Mouse (Mus musculus) hindbrain, embryonic 16.5 days (tissue): ENCODE results near the gene Pcbd2. TPM values are rescaled to one million over a fixed set of nuclear protein-coding genes. Genes with fewer than 3 reads are reported as not detected.
"Not testable (repeated sequence)": the region's sequence is repeated elsewhere in the genome, so short reads cannot be mapped to it uniquely, and the experiment has no call there.

ENCODE experiments used
- ATAC-seq: fragments of 200-750 bp; cut with Nextera tagmentation; 2 replicates; pipeline ENCODE4 v1.8.0; 2017; ENCODE audit warnings: moderate TSS enrichment, moderate library complexity
- H3K27ac ChIP-seq: fragments of 300-500 bp; sonication (generic); 2 replicates; pipeline ENCODE4 v1.5.1; 2014; ENCODE audit warnings: low read depth, mild to moderate bottlenecking, control low read depth, low read length, moderate library complexity
- H3K27me3 ChIP-seq: fragments of 300-500 bp; sonication (generic); replicated peaks from 2 replicates; pipeline ENCODE4 v1.6.1; 2014; ENCODE audit warnings: low read length; ENCODE audit not compliant: control insufficient read depth, insufficient read depth
- H3K36me3 ChIP-seq: fragments of 300-500 bp; sonication (generic); 2 replicates; pipeline ENCODE4 v1.6.1; 2014; ENCODE audit warnings: mild to moderate bottlenecking, low read length, moderate library complexity, mixed read lengths; ENCODE audit not compliant: control insufficient read depth, insufficient read depth
- H3K4me1 ChIP-seq: fragments of 300-500 bp; sonication (generic); 2 replicates; pipeline ENCODE4 v1.6.1; 2014; ENCODE audit warnings: low read depth, low read length; ENCODE audit not compliant: control insufficient read depth, insufficient read depth
- H3K4me2 ChIP-seq: fragments of 300-500 bp; sonication (generic); 2 replicates; pipeline ENCODE4 v1.6.1; 2014; ENCODE audit warnings: mild to moderate bottlenecking, low read length, control low read depth, moderate library complexity
- H3K4me3 ChIP-seq: fragments of 300-500 bp; sonication (generic); 2 replicates; pipeline ENCODE4 v1.5.1; 2014; ENCODE audit warnings: mild to moderate bottlenecking, low read length, control low read depth, moderate library complexity
- H3K9ac ChIP-seq: fragments of 300-500 bp; sonication (generic); 2 replicates; pipeline ENCODE4 v1.6.1; 2014; ENCODE audit warnings: low read depth, mild to moderate bottlenecking, control low read depth, low read length, moderate library complexity
- H3K9me3 ChIP-seq: fragments of 300-500 bp; sonication (generic); 2 replicates; pipeline ENCODE4 v1.6.1; 2014; ENCODE audit warnings: mild to moderate bottlenecking, low read length, moderate library complexity; ENCODE audit not compliant: control insufficient read depth
- WGBS: fragments of 180-500 bp; shearing (Covaris S2); extraction: QIAGEN DNeasy Blood & Tissue Kit; methylation state at CpG from one replicate; pipeline ENCODE4 v1.1.7; 2014; 5-methylcytosine and 5-hydroxymethylcytosine counted together
- polyA plus RNA-seq: library from polyadenylated mRNA; unstranded; fragments of >200 nt; fragmentation: Nextera tagmentation; extraction: Ambion mirVana; gene quantifications from 2 replicates; pipeline ENCODE4 v1.2.1, GENCODE M21; 2015

Pcbd2 gene
- polyA plus RNA-seq, 1 experiment from 2014 or later, result 26.1 TPM

- not testable (repeated sequence) for ATAC-seq
- WGBS, result 100% methylated on average over 1 of the region's 3 CpGs
Observed at GRCm38 (mm10) chr13:55695989-55696388, 31.2 kb upstream of the Pcbd2 start.

GRCm38 (mm10) chr13:55704301-55704700 is 22.9 kb upstream of the Pcbd2 start:
- Histone ChIP-seq H3K27ac (no peak overlapping the region), H3K27me3 (no peaks in the 10 kb centered on the region), H3K9me3 (no peaks in the 10 kb centered on the region), H3K4me3 (no peak overlapping the region), H3K36me3 (peaks cover 24% of the 10 kb centered on the region), H3K4me1 (no peaks in the 10 kb centered on the region), H3K4me2 (no peak overlapping the region), H3K9ac (no peak overlapping the region)
- ATAC-seq, result no peak
- 87% methylated on average over 4 of the region's 4 CpGs for WGBS

More at GRCm38 (mm10) chr13:55695989-55696388, 31.2 kb upstream of the Pcbd2 start:
- H3K9ac ChIP-seq, H3K9me3 ChIP-seq, H3K4me3 ChIP-seq, H3K27me3 ChIP-seq, H3K4me2 ChIP-seq, H3K27ac ChIP-seq: not testable (repeated sequence)
- peaks cover 16% of the 10 kb centered on the region for H3K4me1 ChIP-seq
- peaks cover 16% of the 10 kb centered on the region for H3K36me3 ChIP-seq

- H3K9me3 ChIP-seq, result no peaks in the 10 kb centered on the region
- no peak overlapping the region for H3K9ac ChIP-seq
- H3K36me3 ChIP-seq, result no peaks in the 10 kb centered on the region
- ATAC-seq, result no peak
- no peak overlapping the region for H3K4me3 ChIP-seq
- H3K4me1 ChIP-seq, result peaks cover 12% of the 10 kb centered on the region
- 90% methylated on average over 3 of the region's 3 CpGs for WGBS
- no peak overlapping the region for H3K4me2 ChIP-seq
- no peaks in the 10 kb centered on the region for H3K27me3 ChIP-seq
- H3K27ac ChIP-seq, result no peak overlapping the region
Observed at GRCm38 (mm10) chr13:55712846-55713245, 14.3 kb upstream of the Pcbd2 start.

GRCm38 (mm10) chr13:55714501-55715166 is 12.5 kb upstream of the Pcbd2 start, which contains the start of gene Txndc15:
TSS of gene Txndc15 (plus strand) at chr13:55714650.
- Histone ChIP-seq H3K9ac (peak within 1 kb of the TSS; percentile 94), H3K27me3 (no peaks in the 10 kb centered on the region), H3K9me3 (no peaks in the 10 kb centered on the region), H3K4me2 (peak within 1 kb of the TSS; percentile 54), H3K27ac (peak within 1 kb of the TSS; percentile 94), H3K4me3 (peak within 1 kb of the TSS; percentile 78), H3K36me3 (no peaks in the 10 kb centered on the region), H3K4me1 (peaks cover 14% of the 10 kb centered on the region)
- under 1% methylated on average over 50 of the region's 63 CpGs for WGBS
- ATAC-seq, result peak; percentile 93

- Histone ChIP-seq H3K9me3 (no peaks in the 10 kb centered on the region), H3K27ac (peak overlapping the region; percentile 94), H3K4me3 (peak overlapping the region; percentile 78), H3K9ac (peak overlapping the region; percentile 94), H3K36me3 (no peaks in the 10 kb centered on the region), H3K4me2 (peak overlapping the region; percentile 54), H3K4me1 (peaks cover 14% of the 10 kb centered on the region), H3K27me3 (no peaks in the 10 kb centered on the region)
- WGBS, result 3% methylated on average over 5 of the region's 5 CpGs
- ATAC-seq, result peak; percentile 12; the same call in 1 of the 2 replicates
Observed at GRCm38 (mm10) chr13:55715167-55715512, 12.0 kb upstream of the Pcbd2 start.

GRCm38 (mm10) chr13:55715908-55716510 is 11.2 kb upstream of the Pcbd2 start:
- no peak for ATAC-seq
- Histone ChIP-seq H3K4me1 (peaks cover 14% of the 10 kb centered on the region), H3K9me3 (no peaks in the 10 kb centered on the region), H3K4me3 (no peak overlapping the region; the same call in 1 of the 2 replicates), H3K36me3 (no peaks in the 10 kb centered on the region; the same call in 1 of the 2 replicates), H3K4me2 (peak overlapping the region; percentile 54), H3K27me3 (no peaks in the 10 kb centered on the region), H3K27ac (no peak overlapping the region), H3K9ac (no peak overlapping the region; the same call in 1 of the 2 replicates)
- 81% methylated on average over 7 of the region's 7 CpGs for WGBS

- 60% methylated on average over 8 of the region's 8 CpGs for WGBS
- no peaks in the 10 kb centered on the region for H3K27me3 ChIP-seq
- H3K4me3 ChIP-seq, result no peak overlapping the region
- ATAC-seq, result 0 out of 2 replicates have a peak, but pooled peaks have one; percentile 30
- peaks cover 10% of the 10 kb centered on the region; the same call in 1 of the 2 replicates for H3K4me1 ChIP-seq
- peaks cover 10% of the 10 kb centered on the region for H3K36me3 ChIP-seq
- no peak overlapping the region for H3K9ac ChIP-seq
- no peaks in the 10 kb centered on the region for H3K9me3 ChIP-seq
- H3K4me2 ChIP-seq, result no peak overlapping the region
- H3K27ac ChIP-seq, result no peak overlapping the region
Observed at GRCm38 (mm10) chr13:55721516-55721915, 5.7 kb upstream of the Pcbd2 start.

GRCm38 (mm10) chr13:55721995-55722394 is 5.2 kb upstream of the Pcbd2 start:
- WGBS, result 87% methylated on average over 2 of the region's 2 CpGs
- Histone ChIP-seq H3K9me3 (no peaks in the 10 kb centered on the region), H3K9ac (no peak overlapping the region), H3K4me1 (peaks cover 6% of the 10 kb centered on the region; the same call in 1 of the 2 replicates), H3K36me3 (peaks cover 10% of the 10 kb centered on the region), H3K27ac (no peak overlapping the region), H3K4me3 (no peak overlapping the region), H3K27me3 (no peaks in the 10 kb centered on the region), H3K4me2 (no peak overlapping the region)
- no peak for ATAC-seq

GRCm38 (mm10) chr13:55726598-55727119 is 509 bp upstream of the Pcbd2 start:
- no peaks in the 10 kb centered on the region for H3K27me3 ChIP-seq
- no peak for ATAC-seq
- WGBS, result 4% methylated on average over 4 of the region's 4 CpGs
- peak overlapping the region; percentile 85 for H3K9ac ChIP-seq
- peaks cover 10% of the 10 kb centered on the region for H3K36me3 ChIP-seq
- H3K27ac ChIP-seq, result peak overlapping the region; percentile 97
- H3K4me1 ChIP-seq, result peaks cover under 1% of the 10 kb centered on the region; the same call in 1 of the 2 replicates
- H3K4me2 ChIP-seq, result peak overlapping the region; percentile 63
- peak overlapping the region; percentile 63 for H3K4me3 ChIP-seq
- H3K9me3 ChIP-seq, result no peaks in the 10 kb centered on the region
